In genomic region chr14:117519574-117519973, GRCm38 (mm10) we compare ENCODE assay signal across 9 mouse cellular contexts.
A peak's percentile ranks its signal among the peaks of the same experiment; 100 is the strongest.
DNase-seq lines count a peak whose midpoint lies in the region; ATAC-seq and TF ChIP-seq lines count a peak whose summit lies in the region.
"Had no signal": no experiment of that assay in that cellular context is flagged by ENCODE, and none has a peak within 500 bp of the region (broad histone marks: within the 10 kb centered on the region; RNA-seq: fewer than 3 reads in every experiment).

No protein-coding gene starts in this region.

- TF ChIP-seq EP300 in stomach, postnatal 0 days (optimal IDR thresholded peaks at IDR 0.05), result no peak

- no peak overlapping the region for H3K9ac ChIP-seq in hindbrain, embryonic 14.5 days
- no peak overlapping the region for H3K9ac ChIP-seq in hindbrain, embryonic 11.5 days (ENCODE audit: low read depth, low read length)
- H3K9ac ChIP-seq in midbrain, embryonic 16.5 days (ENCODE audit: low read depth, low read length), result no peak overlapping the region
- no peak overlapping the region for H3K9ac ChIP-seq in stomach, postnatal 0 days (ENCODE audit: low read length)

- no peak overlapping the region for H3K4me2 ChIP-seq in hindbrain, embryonic 14.5 days (replicated peaks)
- H3K4me2 ChIP-seq in hindbrain, embryonic 11.5 days (replicated peaks; ENCODE audit: low read depth, low read length), result no peak overlapping the region
- H3K4me2 ChIP-seq in midbrain, embryonic 16.5 days (ENCODE audit: low read length), result no peak overlapping the region
- no peak overlapping the region for H3K4me2 ChIP-seq in stomach, postnatal 0 days (replicated peaks; ENCODE audit: low read depth)

- no peak for ATAC-seq in hindbrain, embryonic 14.5 days (ENCODE audit: low FRiP score)
- no peak for ATAC-seq in hindbrain, embryonic 11.5 days (ENCODE audit: low FRiP score)
- ATAC-seq in frontal cortex, adult (ENCODE audit: low TSS enrichment), result peak; percentile 87
- peak; percentile 28; the same call in 1 of the 2 replicates for ATAC-seq in midbrain, embryonic 16.5 days
- ATAC-seq in stomach, postnatal 0 days (ENCODE audit: low FRiP score, low TSS enrichment), result no peak
- no peak for ATAC-seq in megakaryocyte, adult 5-6 weeks (ENCODE audit: poor library complexity, severe bottlenecking)

- WGBS in hindbrain, embryonic 14.5 days, result 58% methylated on average over 8 of the region's 8 CpGs
- 90% methylated on average over 8 of the region's 8 CpGs for WGBS in hindbrain, embryonic 11.5 days
- 57% methylated on average over 8 of the region's 8 CpGs for WGBS in midbrain, embryonic 16.5 days
- 31% methylated on average over 8 of the region's 8 CpGs for WGBS in stomach, postnatal 0 days

- H3K4me1 ChIP-seq in hindbrain, embryonic 14.5 days (replicated peaks; ENCODE audit: control insufficient read depth, insufficient read depth, low read length), result 0 out of 2 replicates have a peak, but pooled peaks cover 7% of the 10 kb centered on the region
- H3K4me1 ChIP-seq in hindbrain, embryonic 11.5 days (replicated peaks; ENCODE audit: control insufficient read depth, insufficient read depth, low read length), result no peaks in the 10 kb centered on the region
- peaks cover 2% of the 10 kb centered on the region; the same call in 1 of the 2 replicates for H3K4me1 ChIP-seq in midbrain, embryonic 16.5 days (ENCODE audit: control insufficient read depth, insufficient read depth, low read length)
- no peaks in the 10 kb centered on the region for H3K4me1 ChIP-seq in stomach, postnatal 0 days (replicated peaks; ENCODE audit: control insufficient read depth, insufficient read depth)

- no peaks in the 10 kb centered on the region for H3K36me3 ChIP-seq in hindbrain, embryonic 14.5 days (replicated peaks; ENCODE audit: control insufficient read depth, insufficient read depth)
- H3K36me3 ChIP-seq in hindbrain, embryonic 11.5 days (ENCODE audit: control insufficient read depth, insufficient read depth, low read length), result no peaks in the 10 kb centered on the region
- no peaks in the 10 kb centered on the region for H3K36me3 ChIP-seq in midbrain, embryonic 16.5 days (ENCODE audit: control insufficient read depth, insufficient read depth, low read length)
- no peaks in the 10 kb centered on the region for H3K36me3 ChIP-seq in stomach, postnatal 0 days (ENCODE audit: control insufficient read depth, insufficient read depth, low read length)

- peak overlapping the region; percentile 54 for H3K27ac ChIP-seq in hindbrain, embryonic 14.5 days
- no peak overlapping the region for H3K27ac ChIP-seq in hindbrain, embryonic 11.5 days (ENCODE audit: low read depth, low read length)
- H3K27ac ChIP-seq in midbrain, embryonic 16.5 days (ENCODE audit: low read length), result no peak overlapping the region
- H3K27ac ChIP-seq in stomach, postnatal 0 days (replicated peaks), result no peak overlapping the region

- H3K9me3 ChIP-seq in hindbrain, embryonic 14.5 days (ENCODE audit: control insufficient read depth, low read length), result no peaks in the 10 kb centered on the region
- no peaks in the 10 kb centered on the region for H3K9me3 ChIP-seq in hindbrain, embryonic 11.5 days (ENCODE audit: control insufficient read depth, low read length)
- no peaks in the 10 kb centered on the region for H3K9me3 ChIP-seq in midbrain, embryonic 16.5 days (replicated peaks; ENCODE audit: control insufficient read depth, low read length, poor library complexity, severe bottlenecking)
- H3K9me3 ChIP-seq in stomach, postnatal 0 days (ENCODE audit: control insufficient read depth, low read length), result no peaks in the 10 kb centered on the region

- TF ChIP-seq CTCF in stomach, postnatal 0 days (IDR thresholded peaks at IDR 0.05; ENCODE audit: low read depth), result no peak

- no peak overlapping the region for H3K4me3 ChIP-seq in hindbrain, embryonic 14.5 days (replicated peaks; ENCODE audit: low read length)
- no peak overlapping the region for H3K4me3 ChIP-seq in hindbrain, embryonic 11.5 days (ENCODE audit: low read depth, low read length)
- no peak overlapping the region for H3K4me3 ChIP-seq in midbrain, embryonic 16.5 days (ENCODE audit: low read depth, low read length)
- H3K4me3 ChIP-seq in stomach, postnatal 0 days (ENCODE audit: low read depth, low read length), result no peak overlapping the region

- no peaks in the 10 kb centered on the region for H3K27me3 ChIP-seq in hindbrain, embryonic 14.5 days (ENCODE audit: control insufficient read depth, insufficient read depth, low read length)
- no peaks in the 10 kb centered on the region for H3K27me3 ChIP-seq in hindbrain, embryonic 11.5 days (ENCODE audit: control insufficient read depth, insufficient read depth, low read length)
- no peaks in the 10 kb centered on the region for H3K27me3 ChIP-seq in midbrain, embryonic 16.5 days (ENCODE audit: control insufficient read depth, insufficient read depth, low read depth, low read length)
- H3K27me3 ChIP-seq in stomach, postnatal 0 days (ENCODE audit: control insufficient read depth, insufficient read depth, low read length), result no peaks in the 10 kb centered on the region

- no peak for DNase-seq in hindbrain, embryonic 14.5 days (ENCODE audit: low spot score)
- no peak for DNase-seq in hindbrain, embryonic 11.5 days (ENCODE audit: low spot score)
- peak; percentile 80 for DNase-seq in NIH3T3 (ENCODE audit: low read depth)
- DNase-seq in natural killer cell, adult 2 months (ENCODE audit: low spot score in 2 of 2), result no peak
- no peak for DNase-seq in stomach, postnatal 0 days (ENCODE audit: low spot score)
- DNase-seq: liver had no signal

Comparison
In these comparisons a context has a peak if more than half of its experiments do, and no peak if none do; other contexts are left out.
1. ATAC-seq: peak in frontal cortex, adult (single experiment) and midbrain, embryonic 16.5 days (single experiment); none in hindbrain, embryonic 14.5 days (single experiment), hindbrain, embryonic 11.5 days (single experiment), stomach, postnatal 0 days (single experiment) and megakaryocyte, adult 5-6 weeks (single experiment).